Mouse (Mus musculus): ENCODE results near the gene Jrkl. TPM values are rescaled to one million over a fixed set of nuclear protein-coding genes. Genes with fewer than 3 reads are reported as not detected.

Gene Jrkl
- total and polyA plus RNA-seq, 3 experiments: 2.4 to 3.7 (median 2.5) TPM

GRCm38 (mm10) chr9:13200079-13200478 is 45.5 kb downstream of the Jrkl start:
- Histone ChIP-seq H3K4me3 (replicated peaks in 1 of 3; ENCODE audit: low read depth in 2 of 3, low read length in 2 of 3, poor library complexity in 1 of 3) (no peak overlapping the region), H3K4me2 (ENCODE audit: insufficient read depth, low read depth, poor library complexity, severe bottlenecking) (no peak overlapping the region), H3K79me2 (replicated peaks; ENCODE audit: control insufficient read depth, extremely low read depth, insufficient read depth, poor library complexity, severe bottlenecking) (no peaks in the 10 kb centered on the region), H3K36me3 (replicated peaks in 1 of 2; ENCODE audit: control insufficient read depth in 1 of 2, insufficient read depth in 1 of 2, low read length in 1 of 2) (no peaks in the 10 kb centered on the region), H3K9me3 (replicated peaks; ENCODE audit: low read length) (peaks cover 4% of the 10 kb centered on the region), H3K27ac (ENCODE audit: insufficient read depth, low read depth) (no peak overlapping the region), H3K4me1 (ENCODE audit: control insufficient read depth in 1 of 2, insufficient read depth in 2 of 2) (no peaks in the 10 kb centered on the region; a peak in 1 of 4 replicates), H3K9ac (ENCODE audit: insufficient read depth, low read depth) (no peak overlapping the region), H3K27me3 (replicated peaks) (no peaks in the 10 kb centered on the region)
- dilution Hi-C loops (cut with MboI; ENCODE audit: extremely low pct_ligation_motif_present, extremely low pct_unique_long_range_greater_than_20kb, low sequenced_read_pairs): no loop called here
- in situ Hi-C loops (cut with MboI; ENCODE audit: low pct_ligation_motif_present, low pct_unique_long_range_greater_than_20kb, low sequenced_read_pairs): no loop called here
- TF ChIP-seq CHD2 (IDR thresholded peaks at IDR 0.05; ENCODE audit: low read length) (no peak), MYC (IDR thresholded peaks at IDR 0.05; ENCODE audit: low read depth, low read length) (no peak), KAT2A (IDR thresholded peaks at IDR 0.05; ENCODE audit: insufficient replicate concordance, low read length) (no peak), ELF1 (IDR thresholded peaks at IDR 0.05; ENCODE audit: low read depth, low read length) (no peak), E2F4 (IDR thresholded peaks at IDR 0.05; ENCODE audit: insufficient replicate concordance, low read depth, low read length) (no peak), TBP (conservative IDR thresholded peaks at IDR 0.05; ENCODE audit: low read depth, low read length) (no peak), CHD1 (IDR thresholded peaks at IDR 0.05; ENCODE audit: low read depth, low read length) (no peak), EP300 (IDR thresholded peaks at IDR 0.05; ENCODE audit: low read length) (no peak), BHLHE40 (IDR thresholded peaks at IDR 0.05; ENCODE audit: low read depth, low read length) (no peak)
- DNase-seq (ENCODE audit: extremely low read depth): no peak

DNA sequence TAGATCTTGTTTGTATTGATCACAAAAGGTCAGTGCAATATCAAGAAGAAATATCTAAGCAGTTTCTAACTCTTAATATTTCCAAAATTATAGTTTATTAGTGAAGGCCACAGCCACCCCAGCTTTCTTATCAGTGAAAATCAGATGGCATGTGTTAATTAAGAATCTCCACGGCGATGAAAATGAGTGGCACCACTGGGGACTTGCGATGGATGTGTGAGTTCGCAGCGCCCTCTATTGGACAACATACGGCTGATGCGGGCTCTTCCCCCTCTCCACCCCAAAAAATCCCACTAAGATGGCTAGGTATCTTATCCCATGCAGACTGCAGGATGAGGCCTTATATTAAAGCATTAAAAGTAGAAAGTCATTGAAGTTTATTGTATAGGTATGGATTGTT is 49.9 kb downstream of the Jrkl start:
- Histone ChIP-seq H3K4me1 (ENCODE audit: control insufficient read depth in 1 of 2, insufficient read depth in 2 of 2) (no peaks in the 10 kb centered on the region), H3K9me3 (replicated peaks; ENCODE audit: low read length) (peaks cover 4% of the 10 kb centered on the region), H3K4me2 (ENCODE audit: insufficient read depth, low read depth, poor library complexity, severe bottlenecking) (no peak overlapping the region), H3K4me3 (replicated peaks in 1 of 3; ENCODE audit: low read depth in 2 of 3, low read length in 2 of 3, poor library complexity in 1 of 3) (no peak overlapping the region), H3K36me3 (replicated peaks in 1 of 2; ENCODE audit: control insufficient read depth in 1 of 2, insufficient read depth in 1 of 2, low read length in 1 of 2) (no peaks in the 10 kb centered on the region), H3K9ac (ENCODE audit: insufficient read depth, low read depth) (no peak overlapping the region), H3K79me2 (replicated peaks; ENCODE audit: control insufficient read depth, extremely low read depth, insufficient read depth, poor library complexity, severe bottlenecking) (no peaks in the 10 kb centered on the region), H3K27ac (ENCODE audit: insufficient read depth, low read depth) (no peak overlapping the region), H3K27me3 (replicated peaks) (no peaks in the 10 kb centered on the region)
- dilution Hi-C loops (cut with MboI; ENCODE audit: extremely low pct_ligation_motif_present, extremely low pct_unique_long_range_greater_than_20kb, low sequenced_read_pairs): no loop called here
- in situ Hi-C loops (cut with MboI; ENCODE audit: low pct_ligation_motif_present, low pct_unique_long_range_greater_than_20kb, low sequenced_read_pairs): no loop called here
- DNase-seq (ENCODE audit: extremely low read depth): peak; percentile 63
- TF ChIP-seq CTCF (conservative IDR thresholded peaks at IDR 0.05 in 1 of 2, IDR thresholded peaks at IDR 0.05 in 1 of 2; ENCODE audit: low read depth in 2 of 2, low read length in 2 of 2) (peak; percentile 62 to 73), SMC3 (IDR thresholded peaks at IDR 0.05; ENCODE audit: low read depth, low read length) (peak; percentile 34), RAD21 (IDR thresholded peaks at IDR 0.05; ENCODE audit: low read depth, low read length) (peak; percentile 63), KAT2A (IDR thresholded peaks at IDR 0.05; ENCODE audit: insufficient replicate concordance, low read length) (no peak), ELF1 (IDR thresholded peaks at IDR 0.05; ENCODE audit: low read depth, low read length) (no peak), NRF1 (IDR thresholded peaks at IDR 0.05; ENCODE audit: low read depth, low read length) (no peak), POLR2AphosphoS2 (IDR thresholded peaks at IDR 0.05; ENCODE audit: low read depth, low read length) (no peak), USF2 (conservative IDR thresholded peaks at IDR 0.05; ENCODE audit: low read depth, low read length) (no peak), USF1 (IDR thresholded peaks at IDR 0.05; ENCODE audit: low read depth, low read length) (no peak)

All from CH12.LX (cell line).